Comparison of ENCODE assay signal across 11 mouse cellular contexts in genomic region chr12:82815982-82816381, GRCm38 (mm10).
"Had no signal": no experiment of that assay in that cellular context is flagged by ENCODE, and none has a peak within 500 bp of the region (broad histone marks: within the 10 kb centered on the region; RNA-seq: fewer than 3 reads in every experiment).

No protein-coding gene starts in this region.

- H3K4me1 ChIP-seq: kidney, embryonic 15.5 days; limb, embryonic 12.5 days; liver, embryonic 13.5 days; midbrain, embryonic 12.5 days had no signal

- H3K4me3 ChIP-seq: kidney, embryonic 15.5 days; limb, embryonic 12.5 days; liver, embryonic 13.5 days; midbrain, embryonic 12.5 days had no signal

- H3K27ac ChIP-seq: kidney, embryonic 15.5 days; limb, embryonic 12.5 days; liver, embryonic 13.5 days; midbrain, embryonic 12.5 days; stomach, postnatal 0 days had no signal

- DNase-seq: kidney, postnatal 14 days; layer of hippocampus, postnatal 36 days; liver; liver, embryonic 13.5 days; lung, adult 18-20 months; thymus, adult 18-20 months; thymus, postnatal 14 days had no signal
